Mouse (Mus musculus): ENCODE data around the gene Gins2. TPM values are rescaled to one million over a fixed set of nuclear protein-coding genes. Genes with fewer than 3 reads are reported as not detected.

The Gins2 gene
- polyA plus RNA-seq, 1 experiment: 41.0 TPM

DNA sequence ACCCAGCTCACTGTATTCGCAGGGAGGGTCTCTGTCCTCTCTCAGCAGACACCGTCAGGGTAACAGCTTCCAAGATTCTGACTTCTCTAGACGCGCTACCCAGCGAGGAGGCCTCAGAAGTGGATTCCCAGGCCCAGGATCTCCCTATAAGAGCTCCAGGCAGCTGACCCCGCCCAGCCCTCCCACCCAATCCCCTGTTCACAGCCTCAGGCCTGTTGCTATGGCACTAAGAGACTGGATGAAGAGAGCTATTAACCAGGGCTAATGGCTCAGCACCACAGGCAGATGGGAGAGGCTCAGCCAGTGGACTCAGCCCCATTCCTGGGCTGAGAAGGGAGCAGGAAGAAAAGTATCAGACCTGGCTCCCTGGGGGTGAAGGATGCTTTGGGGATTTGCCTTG lies 13.6 kb upstream of the Gins2 start:
- DNase-seq (ENCODE audit: low read depth): no peak

- no peak for DNase-seq (ENCODE audit: low read depth)
These were observed 10.4 kb upstream of the Gins2 start for GRCm38 (mm10) chr8:120599504-120599903.

GRCm38 (mm10) chr8:120598579-120598978 lies 9.5 kb upstream of the Gins2 start:
- no peak for DNase-seq (ENCODE audit: low read depth)

GRCm38 (mm10) chr8:120595963-120596362 lies 6.9 kb upstream of the Gins2 start:
- DNase-seq (ENCODE audit: low read depth): no peak

DNA sequence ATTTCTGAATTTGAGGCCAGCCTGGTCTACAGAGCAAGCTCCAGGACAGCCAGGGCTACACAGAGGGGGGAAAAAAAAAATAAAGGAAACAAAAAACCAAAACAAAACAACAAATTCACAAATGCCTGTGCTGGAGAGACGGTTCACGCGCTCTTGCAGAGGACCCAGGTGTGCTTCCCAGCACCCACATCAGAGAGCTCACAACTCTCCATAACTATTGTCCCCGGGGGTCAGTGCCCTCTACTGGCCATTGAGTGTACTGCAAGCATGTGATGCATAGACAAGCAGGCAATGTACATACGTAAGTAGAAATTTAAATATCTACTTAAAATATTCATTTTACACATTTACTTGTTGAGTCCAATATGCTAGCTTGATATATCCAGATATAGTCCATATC lies 5.5 kb upstream of the Gins2 start:
- DNase-seq (ENCODE audit: low read depth): no peak

GRCm38 (mm10) chr8:120591587-120592292 lies 2.6 kb upstream of the Gins2 start:
- DNase-seq (ENCODE audit: low read depth): no peak

DNA sequence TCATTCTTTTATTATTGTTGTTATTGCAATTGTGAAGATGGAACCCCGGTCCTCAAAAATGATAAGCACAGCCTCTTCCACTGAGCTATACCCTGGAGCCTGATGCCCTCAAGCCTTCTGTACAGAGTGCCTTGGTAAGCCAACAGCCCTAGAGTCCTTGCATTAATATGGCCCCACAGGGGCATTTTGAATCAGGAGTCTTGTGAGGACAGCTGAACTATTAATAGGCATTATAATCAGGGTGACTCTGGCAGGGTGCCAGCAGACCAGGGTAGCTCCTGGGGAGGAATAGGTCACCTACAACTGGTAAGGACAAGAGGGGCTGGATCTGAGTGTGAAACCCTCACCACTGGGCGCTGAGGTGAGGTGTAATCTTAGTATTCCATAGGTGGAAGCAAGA lies 817 bp upstream of the Gins2 start:
- DNase-seq (ENCODE audit: low read depth): no peak

DNA sequence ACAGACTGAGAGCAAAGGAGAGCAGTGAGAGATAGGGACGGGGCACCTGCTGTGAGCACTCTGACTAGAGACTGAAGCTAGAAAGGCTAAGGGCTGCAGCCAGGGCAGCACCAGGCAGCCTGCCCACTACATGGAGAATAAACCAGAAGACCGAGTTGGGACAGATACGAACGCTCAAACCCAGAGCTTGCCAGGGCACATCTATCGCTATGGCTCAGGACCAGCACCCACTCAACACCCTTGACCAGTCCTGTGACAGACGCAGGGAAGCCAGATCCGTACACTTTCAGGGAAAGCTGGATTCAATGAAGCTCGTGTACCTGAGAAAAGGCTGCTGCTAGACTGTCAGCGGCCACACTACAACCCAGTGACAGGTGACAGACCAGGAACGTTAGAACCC lies 3.6 kb downstream of the Gins2 start:
- no peak for DNase-seq (ENCODE audit: low read depth)

GRCm38 (mm10) chr8:120581811-120582210 lies 7.3 kb downstream of the Gins2 start:
- DNase-seq (ENCODE audit: low read depth): no peak

DNA sequence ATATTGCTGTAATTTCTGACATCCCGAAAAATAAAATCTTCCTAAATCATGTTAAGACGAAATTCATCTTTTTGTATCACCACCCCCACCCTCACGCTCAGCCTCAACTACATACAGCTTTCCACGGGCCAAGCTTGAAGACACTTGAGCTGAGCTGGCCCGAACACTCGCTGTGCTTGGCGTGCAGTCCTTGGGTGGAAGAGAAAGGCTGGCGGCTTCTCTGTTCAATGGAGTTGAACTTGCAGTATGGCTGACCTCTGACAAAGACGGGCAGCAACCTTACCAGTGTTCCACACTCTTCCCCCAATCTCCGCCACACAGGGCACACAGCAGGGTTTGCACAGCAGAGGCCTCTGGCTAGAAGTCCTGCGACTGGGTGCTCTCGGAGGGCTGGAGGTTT lies 7.8 kb downstream of the Gins2 start:
- no peak for DNase-seq (ENCODE audit: low read depth)

DNA sequence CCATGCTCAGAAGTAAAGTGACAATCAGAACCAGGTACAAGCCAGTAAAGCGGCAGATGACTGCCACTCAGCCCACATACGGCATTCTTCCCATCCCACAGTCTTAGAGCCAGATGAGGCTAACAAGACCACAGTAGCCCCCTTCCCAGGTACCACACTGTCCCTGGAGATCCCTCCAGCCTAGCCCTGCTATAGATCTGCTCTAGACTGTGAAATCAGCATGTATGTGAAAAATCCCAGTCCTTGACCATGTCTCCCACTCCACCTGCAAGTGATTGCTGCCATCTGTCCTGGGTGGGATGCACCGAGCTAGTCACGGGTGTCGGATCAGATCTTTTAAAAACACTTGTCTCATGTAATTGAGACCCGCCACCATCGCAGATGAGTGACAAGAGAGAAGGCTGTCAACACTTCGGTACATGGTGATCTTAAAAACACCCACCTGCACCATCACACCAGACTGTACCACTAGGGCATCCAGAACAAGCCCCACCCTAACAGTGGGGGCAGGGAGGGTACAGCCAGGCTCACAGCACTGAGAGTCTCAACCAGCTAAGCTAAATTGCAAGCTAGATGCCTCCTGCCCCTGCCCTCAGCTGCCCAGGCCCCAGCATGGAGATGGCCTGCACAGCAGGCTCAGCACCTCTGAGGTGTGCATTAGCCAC lies 8.6 kb downstream of the Gins2 start:
- no peak for DNase-seq (ENCODE audit: low read depth)

DNA sequence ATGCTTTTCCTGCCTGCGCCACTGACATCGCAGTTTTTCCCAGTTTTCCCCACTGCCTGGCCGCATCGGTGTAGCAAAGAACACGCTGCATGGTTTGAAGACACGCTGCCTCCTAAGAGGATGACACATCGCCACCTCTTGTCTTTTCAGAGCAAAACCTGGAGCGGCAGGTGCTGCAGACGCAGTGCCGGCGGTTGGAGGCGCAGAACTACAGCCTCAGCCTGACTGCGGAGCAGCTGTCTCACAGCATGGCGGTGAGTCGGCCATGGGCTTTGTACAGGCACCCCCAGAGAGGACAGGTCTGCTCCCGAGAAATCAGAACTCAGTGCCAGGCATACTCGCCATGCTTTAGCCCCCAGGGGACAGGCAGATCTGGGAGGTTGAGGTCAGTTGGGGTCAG lies 11.3 kb downstream of the Gins2 start:
- no peak for DNase-seq (ENCODE audit: low read depth)

DNA sequence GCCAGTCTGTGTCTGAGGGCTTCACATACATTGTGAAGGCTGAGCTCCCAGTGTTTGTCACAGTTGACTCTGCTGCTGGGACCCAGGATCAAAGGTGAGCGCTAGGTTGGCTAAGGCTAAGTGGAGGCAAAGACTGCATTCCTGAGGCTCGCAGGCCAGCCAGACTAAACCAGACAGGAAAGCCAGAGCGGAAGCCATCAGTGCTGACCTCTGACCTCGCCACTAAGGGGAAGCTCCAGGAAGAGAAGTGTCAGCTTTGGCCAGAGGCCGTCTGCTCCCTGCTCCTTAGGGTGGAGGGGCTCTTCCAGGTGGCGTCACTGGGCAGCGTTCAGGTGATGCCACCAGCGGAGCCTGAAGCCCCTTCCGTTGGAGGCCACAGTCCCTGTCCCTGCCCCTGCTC lies 13.3 kb downstream of the Gins2 start:
- no peak for DNase-seq (ENCODE audit: low read depth)

- no peak for DNase-seq (ENCODE audit: low read depth)
These were observed 14.2 kb downstream of the Gins2 start for GRCm38 (mm10) chr8:120574941-120575340.

DNA sequence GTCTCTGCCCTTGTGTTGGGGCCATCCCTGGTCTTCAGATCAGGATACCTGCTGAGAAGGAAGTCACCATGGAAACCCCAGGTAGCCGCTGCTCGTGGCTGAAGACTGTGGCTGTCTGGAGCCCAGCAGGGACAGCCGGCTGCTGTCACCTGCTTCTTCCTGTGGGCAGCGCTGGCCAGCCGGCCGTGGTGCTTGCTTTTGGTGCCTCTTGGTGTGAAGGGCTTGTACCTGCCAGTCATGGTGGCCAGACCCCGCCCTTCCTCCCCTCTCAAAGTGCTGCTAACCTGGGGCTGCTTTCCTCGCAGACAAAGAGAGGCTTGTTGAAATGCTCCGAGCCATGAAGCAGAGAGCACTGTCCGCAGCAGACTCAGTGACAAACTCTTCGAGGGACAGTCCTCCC lies 15.2 kb downstream of the Gins2 start:
- DNase-seq (ENCODE audit: low read depth): no peak

DNA sequence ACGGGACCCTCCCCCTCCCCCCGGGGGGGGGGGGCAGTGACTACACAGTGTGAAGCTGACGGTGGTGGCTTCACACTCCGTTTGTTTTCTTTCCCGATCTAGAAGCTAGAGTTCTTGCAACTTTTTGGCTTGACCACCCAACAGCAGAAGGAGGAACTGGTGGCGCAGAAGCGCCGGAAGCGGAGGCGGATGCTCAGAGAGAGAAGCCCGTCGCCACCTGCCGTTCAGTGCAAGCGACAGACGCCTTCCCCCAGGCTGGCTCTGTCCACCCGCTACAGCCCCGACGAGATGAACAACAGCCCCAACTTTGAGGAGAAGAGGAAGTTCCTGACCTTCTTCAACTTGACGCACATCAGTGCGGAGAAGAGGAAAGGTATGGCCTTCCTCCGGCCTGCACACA lies 16.6 kb downstream of the Gins2 start:
- no peak for DNase-seq (ENCODE audit: low read depth)

DNA sequence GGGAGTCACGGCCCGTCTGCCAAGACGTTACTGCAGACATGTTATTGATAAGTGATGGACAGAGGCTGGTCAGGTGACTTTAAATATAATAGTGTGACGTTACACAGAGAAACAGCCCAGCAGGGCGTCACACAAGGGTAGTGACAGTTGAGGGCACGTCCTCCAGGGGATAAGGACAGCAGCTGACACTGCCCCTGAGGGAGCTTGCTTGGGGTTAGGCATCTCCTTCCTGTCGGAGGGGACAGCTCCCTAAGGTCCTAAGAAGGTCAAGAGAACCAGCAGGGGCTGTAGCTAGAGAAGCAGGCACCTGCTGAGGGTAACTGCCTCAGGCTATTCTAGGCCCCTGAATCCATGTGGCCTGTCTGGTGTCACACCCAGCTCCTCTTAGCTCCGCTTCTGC lies 17.5 kb downstream of the Gins2 start:
- no peak for DNase-seq (ENCODE audit: low read depth)

- DNase-seq (ENCODE audit: low read depth): no peak
These were observed 19.0 kb downstream of the Gins2 start for GRCm38 (mm10) chr8:120569939-120570715.

DNA sequence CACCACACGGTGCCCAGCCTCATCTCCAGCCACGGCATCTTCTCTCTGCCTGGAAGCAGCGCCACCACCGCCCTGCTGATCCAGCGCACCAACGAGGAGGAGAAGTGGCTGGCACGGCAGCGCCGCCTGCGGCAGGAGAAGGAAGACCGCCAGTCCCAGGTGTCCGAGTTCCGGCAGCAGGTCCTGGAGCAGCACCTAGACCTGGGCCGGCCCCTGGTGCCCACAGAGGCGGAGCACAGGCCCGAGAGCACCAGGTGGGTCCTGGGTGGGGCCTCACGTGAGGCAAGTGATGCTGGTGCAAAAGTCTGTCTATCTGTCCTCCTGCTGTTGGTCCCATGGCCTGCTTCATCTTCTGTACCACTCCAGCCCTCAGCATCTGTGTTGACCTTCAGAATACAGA lies 20.0 kb downstream of the Gins2 start:
- DNase-seq (ENCODE audit: low read depth): no peak

GRCm38 (mm10) chr8:120568164-120568798 lies 20.8 kb downstream of the Gins2 start:
- DNase-seq (ENCODE audit: low read depth): no peak

- no peak for DNase-seq (ENCODE audit: low read depth)
These were observed 21.4 kb downstream of the Gins2 start for GRCm38 (mm10) chr8:120567731-120568130.

DNA sequence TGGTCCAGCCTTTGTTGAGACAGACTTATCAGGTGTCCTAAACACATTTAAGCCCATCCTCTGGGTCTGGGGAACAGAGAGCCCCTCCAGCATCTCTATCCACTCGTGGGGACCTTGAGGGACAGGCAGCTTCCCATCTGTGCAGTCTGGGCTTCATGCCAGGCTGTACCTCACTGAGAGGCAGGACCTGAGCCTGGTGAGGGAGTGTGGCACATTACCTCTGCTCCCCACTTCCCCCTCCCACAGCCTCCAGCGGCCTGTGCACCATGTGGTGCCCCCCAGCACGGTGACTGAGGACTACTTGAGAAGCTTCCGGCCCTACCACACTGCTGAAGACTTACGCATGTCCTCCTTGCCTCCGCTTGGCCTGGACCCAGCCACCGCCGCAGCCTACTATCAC lies 22.4 kb downstream of the Gins2 start:
- no peak for DNase-seq (ENCODE audit: low read depth)

All from gonadal fat pad, adult 2 months (tissue).